8 mouse cellular contexts compared by ENCODE assay signal in the genomic region with DNA sequence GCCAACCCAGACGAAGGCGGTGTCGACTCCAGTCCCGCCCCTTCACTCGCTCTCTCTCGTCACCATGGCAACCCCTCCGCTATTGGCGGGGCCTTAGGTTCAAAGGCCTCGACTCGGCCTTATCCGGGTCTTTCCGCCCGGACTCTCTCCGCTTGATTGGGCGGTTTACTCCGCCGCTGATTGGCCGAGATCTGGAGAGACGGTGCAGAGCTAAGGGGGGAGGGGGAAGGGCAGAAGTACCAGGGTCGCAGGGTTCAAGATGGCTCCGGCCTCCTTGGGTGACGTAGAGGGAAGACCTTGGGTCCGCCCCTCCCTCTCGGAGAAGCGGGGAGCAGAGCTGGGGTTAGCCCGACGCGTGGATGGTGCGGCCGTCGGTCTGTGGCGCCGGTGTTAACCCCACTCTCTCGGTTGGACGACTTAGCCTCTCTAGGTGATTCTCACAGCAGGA. TPM values are rescaled to one million over a fixed set of nuclear protein-coding genes. Genes with fewer than 3 reads are reported as not detected.
A peak's percentile ranks its signal among the peaks of the same experiment; 100 is the strongest.
DNase-seq lines count a peak whose midpoint lies in the region; ATAC-seq and TF ChIP-seq lines count a peak whose summit lies in the region.

A gene (plus strand): TSS at position 202 of the 448 bp plus-strand sequence.

- peak; percentile 92 for ATAC-seq in lung, embryonic 15.5 days (ENCODE audit: borderline replicate concordance, extremely low read depth, low FRiP score, low TSS enrichment)

- H3K9me3 ChIP-seq in MEL (replicated peaks; ENCODE audit: insufficient read depth, low read length) = no peaks in the 10 kb centered on the region
- H3K9me3 ChIP-seq in hindbrain, embryonic 10.5 days = no peaks in the 10 kb centered on the region
- H3K9me3 ChIP-seq in lung, embryonic 15.5 days = no peaks in the 10 kb centered on the region

- H3K27me3 ChIP-seq in MEL (ENCODE audit: control insufficient read depth in 1 of 2, insufficient read depth in 2 of 2, low read length in 2 of 2) = no peaks in the 10 kb centered on the region
- no peaks in the 10 kb centered on the region for H3K27me3 ChIP-seq in hindbrain, embryonic 10.5 days (ENCODE audit: insufficient read depth, poor library complexity, severe bottlenecking)
- no peaks in the 10 kb centered on the region for H3K27me3 ChIP-seq in lung, embryonic 15.5 days
- H3K27me3 ChIP-seq in thymus, adult 2 months (ENCODE audit: control insufficient read depth, insufficient read depth, low read length) = no peaks in the 10 kb centered on the region

- peak within 1 kb of the TSS; percentile 95 for H3K4me2 ChIP-seq in lung, embryonic 15.5 days

- peaks cover 51% of the 10 kb centered on the region for H3K79me2 ChIP-seq in MEL (ENCODE audit: control insufficient read depth, insufficient read depth, low read length, poor library complexity)

- TF ChIP-seq CTCF in MEL (IDR thresholded peaks at IDR 0.05 in 2 of 3, conservative IDR thresholded peaks at IDR 0.05 in 1 of 3; ENCODE audit: control insufficient read depth in 1 of 3, insufficient read depth in 1 of 3, low read depth in 2 of 3, low read length in 3 of 3, poor library complexity in 1 of 3, severe bottlenecking in 1 of 3) = no peak
- no peak for TF ChIP-seq CTCF in olfactory bulb, adult 2 months (IDR thresholded peaks at IDR 0.05; ENCODE audit: insufficient read depth, low read depth, low read length)
- TF ChIP-seq CTCF in thymus, adult 2 months (IDR thresholded peaks at IDR 0.05; ENCODE audit: borderline replicate concordance, control insufficient read depth, extremely low read depth, insufficient read depth, low read length, poor library complexity) = 0 out of 2 replicates have a peak, but pooled peaks have one; percentile 62

- H3K27ac ChIP-seq in MEL (ENCODE audit: control insufficient read depth, low read depth, low read length) = peak within 1 kb of the TSS; percentile 87
- peak within 1 kb of the TSS; percentile 97 for H3K27ac ChIP-seq in hindbrain, embryonic 10.5 days
- peak within 1 kb of the TSS; percentile 90 for H3K27ac ChIP-seq in lung, embryonic 15.5 days
- H3K27ac ChIP-seq in olfactory bulb, adult 2 months (ENCODE audit: insufficient read depth, low read depth, low read length) = peak within 1 kb of the TSS; percentile 94
- peak within 1 kb of the TSS; percentile 84 for H3K27ac ChIP-seq in thymus, adult 2 months (ENCODE audit: control insufficient read depth, insufficient read depth, low read length)

- H3K4me1 ChIP-seq in MEL (ENCODE audit: control insufficient read depth in 1 of 2, insufficient read depth in 2 of 2, low read length in 2 of 2) = peaks cover 6 to 26% of the 10 kb centered on the region in 2 experiments; a peak in 3 of 4 replicates
- peaks cover 70% of the 10 kb centered on the region for H3K4me1 ChIP-seq in hindbrain, embryonic 10.5 days (replicated peaks)
- peaks cover 42% of the 10 kb centered on the region for H3K4me1 ChIP-seq in lung, embryonic 15.5 days
- H3K4me1 ChIP-seq in olfactory bulb, adult 2 months (ENCODE audit: control insufficient read depth, insufficient read depth, low read length) = peaks cover 25% of the 10 kb centered on the region
- H3K4me1 ChIP-seq in thymus, adult 2 months (replicated peaks; ENCODE audit: control insufficient read depth, insufficient read depth, low read length) = peaks cover 36% of the 10 kb centered on the region

- peak within 1 kb of the TSS; percentile 95 to 99 for H3K4me3 ChIP-seq in MEL (ENCODE audit: control insufficient read depth in 1 of 2, insufficient read depth in 1 of 2, low read depth in 2 of 2, low read length in 2 of 2)
- H3K4me3 ChIP-seq in hindbrain, embryonic 10.5 days = peak within 1 kb of the TSS; percentile 100
- H3K4me3 ChIP-seq in lung, embryonic 15.5 days = peak within 1 kb of the TSS; percentile 95
- peak within 1 kb of the TSS; percentile 63 for H3K4me3 ChIP-seq in olfactory bulb, adult 2 months (ENCODE audit: insufficient read depth, low read depth, low read length)
- H3K4me3 ChIP-seq in thymus, adult 2 months (ENCODE audit: control insufficient read depth, insufficient read depth, low read length) = peak within 1 kb of the TSS; percentile 87

- under 1% methylated on average over 35 of the region's 35 CpGs for WGBS in hindbrain, embryonic 10.5 days
- WGBS in lung, embryonic 15.5 days = under 1% methylated on average over 28 of the region's 35 CpGs
- under 1% methylated on average over 35 of the region's 35 CpGs for WGBS in olfactory bulb, adult 2 months
- under 1% methylated on average over 35 of the region's 35 CpGs for WGBS in thymus, adult 2 months

- TF ChIP-seq POLR2A in MEL (IDR thresholded peaks at IDR 0.05; ENCODE audit: control insufficient read depth in 1 of 2, insufficient read depth in 1 of 2, low read depth in 1 of 2, low read length in 2 of 2, poor library complexity in 1 of 2) = peak; percentile 91 to 92
- TF ChIP-seq POLR2A in olfactory bulb, adult 2 months (IDR thresholded peaks at IDR 0.05; ENCODE audit: insufficient read depth, low read depth, low read length) = peak; percentile 76
- peak; percentile 79 for TF ChIP-seq POLR2A in thymus, adult 2 months (IDR thresholded peaks at IDR 0.05; ENCODE audit: control insufficient read depth, extremely low read depth, insufficient read depth, low read length, poor library complexity)

- peaks cover 0 to 10% of the 10 kb centered on the region in 2 experiments; a peak in 2 of 4 replicates for H3K36me3 ChIP-seq in MEL (ENCODE audit: control insufficient read depth in 1 of 2, insufficient read depth in 2 of 2, low read length in 2 of 2)
- peaks cover 46% of the 10 kb centered on the region for H3K36me3 ChIP-seq in hindbrain, embryonic 10.5 days
- H3K36me3 ChIP-seq in lung, embryonic 15.5 days = peaks cover 16% of the 10 kb centered on the region
- H3K36me3 ChIP-seq in thymus, adult 2 months (ENCODE audit: control insufficient read depth, insufficient read depth, low read length) = no peaks in the 10 kb centered on the region

- TF ChIP-seq RAD21 in MEL (IDR thresholded peaks at IDR 0.05; ENCODE audit: low read depth, low read length) = no peak

- no peak for TF ChIP-seq EP300 in MEL (IDR thresholded peaks at IDR 0.05; ENCODE audit: low read depth in 1 of 2, low read length in 2 of 2)

- H3K9ac ChIP-seq in MEL (ENCODE audit: control insufficient read depth, low read depth, low read length, poor library complexity, severe bottlenecking) = peak within 1 kb of the TSS; percentile 98
- peak within 1 kb of the TSS; percentile 92 for H3K9ac ChIP-seq in lung, embryonic 15.5 days

- peak; percentile 99 for DNase-seq in MEL (ENCODE audit: low read depth, low spot score)
- peak; percentile 98 for DNase-seq in cerebellum, adult 8-10 months
- peak; percentile 98 for DNase-seq in frontal cortex, adult 2 months (ENCODE audit: extremely low spot score in 1 of 2, low spot score in 1 of 2)
- DNase-seq in hindbrain, embryonic 10.5 days (ENCODE audit: low spot score) = peak; percentile 100
- peak; percentile 93 for DNase-seq in layer of hippocampus, adult 9-10 months (ENCODE audit: low spot score)
- peak; percentile 98 for DNase-seq in thymus, adult 2 months

TF ChIP-seq in MEL, 35 proteins besides CTCF, POLR2A, EP300 and RAD21:
- TF ChIP-seq MYB (IDR thresholded peaks at IDR 0.05; ENCODE audit: low read depth, low read length) = no peak
- TF ChIP-seq MAFK (IDR thresholded peaks at IDR 0.05; ENCODE audit: borderline replicate concordance, low read depth, low read length) = no peak
- TF ChIP-seq POLR2AphosphoS5 (IDR thresholded peaks at IDR 0.05; ENCODE audit: borderline replicate concordance, low read depth, low read length) = 0 out of 2 replicates have a peak, but pooled peaks have one; percentile 10
- TF ChIP-seq POLR2AphosphoS2 (IDR thresholded peaks at IDR 0.05; ENCODE audit: low read length) = peak; percentile 85; the same call in 1 of the 2 replicates
- TF ChIP-seq GATA1 (IDR thresholded peaks at IDR 0.05; ENCODE audit: low read depth, low read length) = no peak
- no peak for TF ChIP-seq BHLHE40 (IDR thresholded peaks at IDR 0.05; ENCODE audit: borderline replicate concordance, low read depth, low read length)
- TF ChIP-seq MAZ (IDR thresholded peaks at IDR 0.05; ENCODE audit: low read depth, low read length) = peak; percentile 56; the same call in 1 of the 2 replicates
- peak; percentile 68 for TF ChIP-seq TBP (IDR thresholded peaks at IDR 0.05; ENCODE audit: low read depth, low read length)
- peak; percentile 83 for TF ChIP-seq ZMIZ1 (IDR thresholded peaks at IDR 0.05; ENCODE audit: low read depth, low read length)
- TF ChIP-seq HCFC1 (IDR thresholded peaks at IDR 0.05; ENCODE audit: low read depth, low read length) = peak; percentile 72
- TF ChIP-seq NELFE (IDR thresholded peaks at IDR 0.05; ENCODE audit: low read depth, low read length) = peak; percentile 95
- TF ChIP-seq ETS1 (IDR thresholded peaks at IDR 0.05; ENCODE audit: low read depth, low read length) = peak; percentile 36; the same call in 1 of the 2 replicates
- no peak for TF ChIP-seq MXI1 (IDR thresholded peaks at IDR 0.05; ENCODE audit: low read depth, low read length)
- peak; percentile 75 for TF ChIP-seq TCF12 (IDR thresholded peaks at IDR 0.05; ENCODE audit: low read depth, low read length)
- TF ChIP-seq ZKSCAN1 (IDR thresholded peaks at IDR 0.05; ENCODE audit: low read depth, low read length) = no peak
- TF ChIP-seq CHD1 (IDR thresholded peaks at IDR 0.05; ENCODE audit: low read depth, low read length) = no peak
- peak; percentile 21; the same call in 1 of the 2 replicates for TF ChIP-seq ELF1 (IDR thresholded peaks at IDR 0.05; ENCODE audit: low read depth, low read length)

RNA-seq across cellular contexts. Expression of the gene that starts here (rescaled TPM):
- total RNA-seq in MEL (2012; rRNA removed) = 81.5 and 85.2 TPM in 2 replicates
- 100 to 1,000 TPM in 1 of 2 experiments, not detected in 1; 153 TPM for polyA plus RNA-seq in MEL (2012; ENCODE audit: insufficient read depth in 1 of 2, insufficient read length in 2 of 2, low read depth in 1 of 2, low replicate concordance in 2 of 2, missing spikeins in 1 of 2)
- polyA plus RNA-seq in frontal cortex, adult 2 months (2012; rRNA removed) = 204 and 229 TPM in 2 replicates
- 68.1 and 104 TPM in 2 replicates for polyA plus RNA-seq in hindbrain, embryonic 10.5 days (2016; fragmentation: Nextera tagmentation; extraction: Ambion mirVana)
- 51.8 and 51.9 TPM in 2 replicates for polyA plus RNA-seq in lung, embryonic 15.5 days (2015; fragmentation: Nextera tagmentation; extraction: Ambion mirVana)
- polyA plus RNA-seq in olfactory bulb, adult 2 months (2012; ENCODE audit: insufficient read depth, insufficient read length, low replicate concordance, missing spikeins) = 342 TPM in 1 of 2 replicates, not detected in the other
- 316 and 350 TPM in 2 replicates for polyA plus RNA-seq in thymus, adult 2 months (2012; rRNA removed)

Comparison
In these comparisons a context has a peak if more than half of its experiments do, and no peak if none do; other contexts are left out.
1. Peak in every context shown above with its lines: DNase-seq, ATAC-seq, H3K4me3 ChIP-seq and H3K27ac ChIP-seq.